Mouse (Mus musculus) stomach, postnatal 0 days (tissue): ENCODE measurements around the gene Sec22c. TPM values are rescaled to one million over a fixed set of nuclear protein-coding genes. Genes with fewer than 3 reads are reported as not detected.

ENCODE experiments used
- ATAC-seq: fragments of 200-750 bp; cut with Nextera tagmentation; 2 replicates; pipeline ENCODE4 v1.8.0; 2017; ENCODE audit not compliant: low FRiP score, low TSS enrichment
- DNase-seq: peaks from one replicate; pipeline ENCODE4 v3.0.0-alpha.2; 2016; ENCODE audit warnings: low spot score
- H3K27ac ChIP-seq: fragments of 300-500 bp; sonication (generic); replicated peaks from 2 replicates; pipeline ENCODE4 v1.5.1; 2014; ENCODE audit warnings: mild to moderate bottlenecking, control low read depth
- H3K27me3 ChIP-seq: fragments of 300-500 bp; sonication (generic); 2 replicates; pipeline ENCODE4 v1.6.1; 2014; ENCODE audit warnings: low read length; ENCODE audit not compliant: control insufficient read depth, insufficient read depth
- H3K36me3 ChIP-seq: fragments of 300-500 bp; sonication (generic); 2 replicates; pipeline ENCODE4 v1.6.1; 2014; ENCODE audit warnings: low read length, mixed read lengths; ENCODE audit not compliant: control insufficient read depth, insufficient read depth
- H3K4me1 ChIP-seq: fragments of 300-500 bp; sonication (generic); replicated peaks from 2 replicates; pipeline ENCODE4 v1.6.1; 2014; ENCODE audit warnings: antibody characterized with exemption; ENCODE audit not compliant: control insufficient read depth, insufficient read depth
- H3K4me2 ChIP-seq: fragments of 300-500 bp; sonication (generic); replicated peaks from 2 replicates; pipeline ENCODE4 v1.6.1; 2014; ENCODE audit warnings: low read depth, mild to moderate bottlenecking, control low read depth, moderate library complexity
- H3K4me3 ChIP-seq: fragments of 300-500 bp; sonication (generic); 2 replicates; pipeline ENCODE4 v1.5.1; 2014; ENCODE audit warnings: low read depth, low read length, control low read depth
- H3K9ac ChIP-seq: fragments of 300-500 bp; sonication (generic); 2 replicates; pipeline ENCODE4 v1.6.1; 2014; ENCODE audit warnings: mild to moderate bottlenecking, low read length, control low read depth, mixed read lengths
- H3K9me3 ChIP-seq: fragments of 300-500 bp; sonication (generic); 2 replicates; pipeline ENCODE4 v1.6.1; 2016; ENCODE audit warnings: low read length; ENCODE audit not compliant: control insufficient read depth
- CTCF ChIP-seq: IDR thresholded peaks from 2 replicates; pipeline ENCODE4 v1.5.1; 2016; ENCODE audit warnings: antibody characterized with exemption, low read depth, mild to moderate bottlenecking, moderate library complexity
- EP300 ChIP-seq: optimal IDR thresholded peaks from 2 replicates; pipeline ENCODE3; 2016; ENCODE audit warnings: antibody characterized with exemption
- WGBS: fragments of 180-500 bp; shearing (Covaris S2); extraction: QIAGEN DNeasy Blood & Tissue Kit; methylation state at CpG from one replicate; pipeline ENCODE4 v1.1.7; 2014; 5-methylcytosine and 5-hydroxymethylcytosine counted together
- polyA plus RNA-seq: library from polyadenylated mRNA; unstranded; fragments of >200 nt; fragmentation: Nextera tagmentation; extraction: Ambion mirVana; gene quantifications from 2 replicates; pipeline ENCODE4 v1.2.1, GENCODE M21; 2015

The Sec22c gene
- polyA plus RNA-seq, 1 experiment from 2014 or later = 6.8 TPM

GRCm38 (mm10) chr9:121709898-121710583 is 4.8 kb upstream of the Sec22c start, which contains the start of gene Ss18l2:
Gene Ss18l2, plus strand, starts transcription at chr9:121710329.
- Histone ChIP-seq H3K27me3 (no peaks in the 10 kb centered on the region), H3K9me3 (no peaks in the 10 kb centered on the region), H3K9ac (peak within 1 kb of the TSS; percentile 93), H3K4me2 (peak within 1 kb of the TSS; percentile 79), H3K27ac (peak within 1 kb of the TSS; percentile 97), H3K36me3 (no peaks in the 10 kb centered on the region), H3K4me1 (peaks cover 6% of the 10 kb centered on the region), H3K4me3 (peak within 1 kb of the TSS; percentile 91)
- DNase-seq (peak; percentile 99), ATAC-seq (peak; percentile 97)
- peak; percentile 72 for TF ChIP-seq EP300
- no peak for TF ChIP-seq CTCF
- WGBS = 5% methylated on average over 37 of the region's 37 CpGs

DNA sequence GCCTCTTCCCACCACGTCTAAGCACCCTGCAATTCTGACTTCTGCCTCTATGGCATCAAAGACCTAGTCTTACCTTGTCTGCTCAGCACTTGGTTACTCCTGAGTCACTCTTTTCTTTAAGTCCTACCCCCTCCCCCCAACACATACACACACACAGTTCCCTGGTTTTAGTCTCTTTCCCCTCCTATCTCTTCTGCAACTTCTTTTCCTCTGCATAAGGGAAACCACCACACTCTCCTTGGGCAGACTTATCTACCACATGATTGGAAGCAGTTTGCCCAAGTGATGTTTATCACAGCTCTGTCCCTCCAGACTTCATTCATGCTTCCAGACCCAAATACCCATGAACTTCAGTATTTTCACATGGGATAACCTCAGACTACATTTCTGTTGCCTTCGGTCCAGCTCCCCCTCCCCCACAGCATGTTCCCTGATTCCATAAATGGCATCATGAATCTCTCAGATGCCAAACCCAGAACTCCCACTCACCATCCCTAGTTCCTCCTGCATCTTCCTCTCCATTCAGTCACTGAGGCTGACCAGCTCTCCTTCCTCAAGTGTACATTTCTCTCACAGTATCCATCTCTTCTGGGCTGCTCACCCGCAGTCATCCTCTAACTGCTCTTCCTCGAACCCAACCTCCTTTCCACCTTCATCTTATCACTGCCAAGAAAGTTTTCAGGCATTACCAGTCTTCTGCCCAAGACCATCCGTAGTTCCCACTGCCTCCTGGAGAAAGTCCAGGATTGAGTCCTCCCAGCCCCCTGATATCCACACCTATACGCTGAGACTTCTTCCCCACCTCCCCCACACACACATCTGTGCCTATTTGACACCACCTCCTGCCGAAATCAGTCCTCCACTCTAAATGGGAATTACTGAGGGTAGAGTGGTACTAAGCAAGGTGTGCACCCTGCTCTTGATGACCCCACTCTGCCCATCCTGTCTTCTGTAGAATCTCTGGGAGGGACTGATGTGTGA is 3.5 kb upstream of the Sec22c start:
- ATAC-seq (no peak), DNase-seq (peak; percentile 11)
- Histone ChIP-seq H3K9me3 (no peaks in the 10 kb centered on the region), H3K4me2 (no peak overlapping the region), H3K27ac (no peak overlapping the region), H3K4me3 (no peak overlapping the region), H3K27me3 (no peaks in the 10 kb centered on the region), H3K4me1 (peaks cover 6% of the 10 kb centered on the region), H3K9ac (no peak overlapping the region), H3K36me3 (no peaks in the 10 kb centered on the region)
- no peak for TF ChIP-seq CTCF
- no peak for TF ChIP-seq EP300
- 65% methylated on average over 7 of the region's 7 CpGs for WGBS

DNA sequence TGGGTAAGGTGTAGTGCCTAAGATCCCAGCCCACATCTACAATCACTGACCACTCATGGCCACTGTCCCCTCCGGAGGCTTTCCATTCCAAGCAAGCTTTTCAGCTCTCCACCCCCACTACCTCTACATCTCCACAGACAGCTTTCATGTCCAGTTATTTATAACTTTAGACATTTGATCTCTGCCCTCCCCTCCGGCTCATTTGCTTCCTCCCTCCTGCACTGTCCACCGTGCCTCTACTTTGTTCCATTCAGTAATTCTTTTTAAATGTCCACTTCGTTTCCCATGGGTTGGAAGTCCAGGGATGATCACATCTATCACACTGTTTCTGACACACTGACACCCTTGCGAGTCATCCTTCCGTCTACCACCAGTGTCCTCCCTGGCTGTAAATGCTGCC is 2.5 kb upstream of the Sec22c start:
- Histone ChIP-seq H3K9me3 (no peaks in the 10 kb centered on the region), H3K4me2 (no peak overlapping the region), H3K27me3 (no peaks in the 10 kb centered on the region), H3K27ac (no peak overlapping the region), H3K4me3 (no peak overlapping the region), H3K36me3 (no peaks in the 10 kb centered on the region), H3K9ac (no peak overlapping the region), H3K4me1 (peaks cover 6% of the 10 kb centered on the region)
- 43% methylated on average over 6 of the region's 6 CpGs for WGBS
- DNase-seq (no peak), ATAC-seq (no peak)
- TF ChIP-seq CTCF = no peak
- TF ChIP-seq EP300 = no peak

GRCm38 (mm10) chr9:121706029-121706675 is 862 bp upstream of the Sec22c start:
- no peaks in the 10 kb centered on the region for H3K36me3 ChIP-seq
- TF ChIP-seq EP300 (no peak), CTCF (no peak)
- H3K27ac ChIP-seq = no peak overlapping the region
- no peaks in the 10 kb centered on the region for H3K9me3 ChIP-seq
- WGBS = 77% methylated on average over 6 of the region's 6 CpGs
- H3K27me3 ChIP-seq = no peaks in the 10 kb centered on the region
- ATAC-seq = no peak
- DNase-seq = peak; percentile 7
- H3K4me2 ChIP-seq = no peak overlapping the region
- H3K4me3 ChIP-seq = no peak overlapping the region
- no peak overlapping the region for H3K9ac ChIP-seq
- H3K4me1 ChIP-seq = peaks cover 6% of the 10 kb centered on the region

- H3K27ac ChIP-seq = peak overlapping the region; percentile 87; the same call in 1 of the 2 replicates
- WGBS = 37% methylated on average over 11 of the region's 11 CpGs
- no peaks in the 10 kb centered on the region for H3K9me3 ChIP-seq
These were observed 1.0 kb downstream of the Sec22c start for GRCm38 (mm10) chr9:121704261-121704645.

More at GRCm38 (mm10) chr9:121704261-121704645, 1.0 kb downstream of the Sec22c start:
- ATAC-seq (no peak), DNase-seq (no peak)
- Histone ChIP-seq H3K27me3 (no peaks in the 10 kb centered on the region), H3K4me2 (peak overlapping the region; percentile 80), H3K36me3 (no peaks in the 10 kb centered on the region), H3K4me3 (peak overlapping the region; percentile 81), H3K4me1 (peaks cover 4% of the 10 kb centered on the region), H3K9ac (peak overlapping the region; percentile 74)
- no peak for TF ChIP-seq CTCF
- no peak for TF ChIP-seq EP300
